Mouse (Mus musculus) kidney, postnatal 36 days (tissue): ENCODE results near the gene Polr3h.

ENCODE experiments used
- DNase-seq, 2 experiments: peaks; one replicate each; pipeline ENCODE4 v3.0.0; 2021 to 2022; ENCODE audit warnings: mixed read lengths in 2 of 2

The Polr3h gene

DNA sequence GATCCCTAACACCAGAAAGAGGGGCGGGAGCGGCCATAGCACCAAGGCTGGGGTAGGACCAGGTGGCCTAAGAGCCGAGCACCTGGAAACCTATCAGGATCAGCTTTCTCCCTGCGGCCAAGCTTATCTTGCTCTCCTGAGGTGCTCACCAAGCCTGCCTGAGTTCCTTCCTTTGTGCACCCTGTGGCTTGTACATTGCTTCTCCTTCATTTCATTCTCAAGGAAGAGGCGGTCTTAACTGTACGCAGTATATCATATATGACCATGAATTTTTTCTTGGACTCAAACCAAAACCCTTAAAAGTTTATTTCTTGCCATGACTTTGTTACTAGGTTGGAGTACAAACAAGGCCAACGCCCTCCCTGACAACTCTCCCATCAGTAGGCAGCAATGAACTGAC is 61.8 kb downstream of the Polr3h start:
- DNase-seq = no peak

DNA sequence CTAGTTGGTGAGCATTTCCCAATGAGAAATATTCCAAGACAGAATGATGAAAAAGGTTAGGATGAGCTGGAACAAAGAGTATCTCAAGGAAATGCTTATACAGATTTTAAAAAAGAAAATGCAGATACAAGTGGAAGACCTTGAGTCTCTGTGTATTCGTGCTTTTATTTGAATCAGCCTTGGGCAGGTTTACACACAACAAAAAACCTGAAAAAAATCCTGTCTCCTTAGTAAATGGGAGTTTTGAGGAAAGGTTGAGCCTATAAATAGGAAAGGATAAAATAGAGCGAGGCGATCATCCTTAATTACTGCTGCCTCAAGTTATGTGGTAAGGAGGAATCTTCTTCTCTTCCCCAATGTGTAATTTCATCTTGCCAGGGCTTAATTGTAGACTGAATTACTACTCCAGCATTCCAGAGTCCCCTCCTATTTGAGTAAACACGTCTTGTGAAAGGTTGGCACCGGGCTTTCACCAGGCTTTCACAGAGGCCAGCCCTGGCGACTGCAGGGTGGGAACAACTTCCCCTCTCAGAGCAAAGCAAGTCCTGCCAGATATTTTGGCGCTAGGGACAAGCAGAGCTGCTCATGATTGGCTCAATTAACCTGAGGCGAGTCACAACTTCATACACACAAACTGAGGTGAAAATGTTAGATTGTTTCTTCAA is 65.4 kb downstream of the Polr3h start:
- DNase-seq = peak in 1 of 2 experiments; percentile 28

DNA sequence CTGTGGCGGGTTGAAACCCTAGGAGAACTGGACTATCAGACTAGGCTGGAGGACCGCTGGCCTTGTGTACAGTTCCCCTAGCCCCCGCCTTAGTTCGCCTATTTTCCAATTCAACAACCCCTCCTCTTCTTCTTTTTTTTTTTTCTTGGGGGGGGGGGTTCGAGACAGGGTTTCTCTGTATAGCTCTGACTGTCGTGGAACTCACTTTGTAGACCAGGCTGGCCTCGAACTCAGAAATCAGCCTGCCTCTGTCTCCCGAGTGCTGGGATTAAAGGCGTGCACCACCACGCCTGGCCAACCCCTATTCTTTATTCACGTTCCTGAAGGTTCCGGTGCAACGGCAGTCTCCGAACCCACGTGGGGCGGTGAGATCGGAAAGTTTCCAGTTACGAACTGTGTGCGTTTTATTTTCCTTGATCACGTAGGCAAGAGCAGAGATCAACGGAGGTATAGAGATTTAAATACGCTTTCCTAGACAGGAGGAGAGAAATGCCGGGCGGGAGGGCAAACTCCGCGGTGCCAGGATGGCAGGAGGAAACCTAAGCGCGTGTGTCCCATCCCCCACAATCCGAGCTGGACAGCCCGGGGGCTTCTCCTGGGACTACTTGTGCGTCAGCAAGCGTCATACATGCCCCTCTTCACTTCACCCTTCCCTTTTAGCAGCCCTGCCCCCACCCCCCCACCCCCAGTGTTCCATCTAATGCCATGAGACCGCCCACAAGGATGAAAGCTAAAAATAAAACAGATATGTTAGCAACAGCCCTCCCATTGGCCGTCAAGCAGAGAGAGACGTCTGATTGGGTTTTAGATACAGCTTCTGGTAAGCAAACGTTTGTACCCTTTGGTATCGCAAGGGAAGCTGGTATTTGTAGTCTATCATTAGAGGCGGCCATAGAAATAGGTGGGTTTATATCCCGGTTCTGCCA is 66.4 kb downstream of the Polr3h start:
- DNase-seq = peak; percentile 84 to 96

DNA sequence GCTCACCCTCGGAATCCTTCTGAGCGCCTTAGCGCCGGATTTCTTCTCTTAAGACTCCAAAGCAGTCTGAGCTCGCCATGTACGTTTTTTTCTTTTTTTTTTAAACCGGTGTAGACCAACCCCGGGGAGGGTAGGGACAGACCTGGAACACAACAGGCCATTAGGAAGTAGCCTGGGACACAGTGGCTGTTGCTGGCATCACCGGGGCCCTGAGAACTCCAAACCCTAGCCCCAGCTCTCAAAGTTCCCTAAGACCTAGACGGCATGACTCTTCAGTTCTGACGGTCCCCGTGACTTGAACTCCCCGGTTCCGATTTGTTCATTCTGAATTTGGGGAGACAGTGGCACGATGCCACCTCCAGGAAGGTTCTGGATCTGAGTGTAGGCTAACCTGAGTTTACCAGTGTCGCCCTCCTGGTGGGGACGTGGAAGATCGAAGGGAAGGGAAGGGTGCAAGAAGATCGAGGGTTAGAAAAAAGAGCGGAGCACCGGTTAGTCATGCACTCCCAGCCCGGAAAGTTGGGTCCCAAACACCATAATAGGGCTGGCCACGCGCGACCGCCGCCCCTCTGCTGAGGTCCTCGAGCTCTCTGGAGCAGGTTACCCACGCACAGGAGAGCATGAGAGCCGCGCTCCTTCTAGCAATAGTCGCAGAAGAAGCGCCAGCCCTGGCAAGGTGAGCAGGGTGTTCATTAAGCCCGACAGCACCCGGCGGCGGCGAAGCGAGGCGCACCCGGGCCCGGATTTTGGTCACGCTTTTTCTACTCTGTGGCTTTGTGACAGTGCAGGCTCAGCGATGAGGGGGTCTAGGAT is 67.3 kb downstream of the Polr3h start, which contains the start of gene Tob2:
Gene Tob2 (minus strand): TSS at position 280 of the 813 bp plus-strand sequence.
- peak; percentile 64 to 81 for DNase-seq

DNA sequence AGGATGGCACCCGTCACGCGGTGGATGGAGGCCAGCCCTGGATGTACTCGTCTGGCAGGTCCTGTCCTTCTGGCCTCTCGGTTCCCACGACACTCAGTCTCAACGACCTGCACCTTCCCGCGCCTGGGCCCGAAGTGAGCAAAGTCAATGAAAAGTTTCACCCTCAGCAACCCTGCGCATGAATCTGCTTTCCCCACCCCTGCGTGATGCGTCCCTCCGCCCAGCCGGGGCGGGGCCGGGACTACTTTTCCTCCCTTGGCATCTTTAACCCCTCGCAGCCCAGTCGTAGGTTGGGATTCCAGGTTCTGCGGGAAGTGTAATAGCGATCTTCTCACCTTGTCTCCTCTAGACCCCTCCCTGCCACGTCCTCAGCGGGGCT is 67.9 kb downstream of the Polr3h start:
- peak; percentile 95 for DNase-seq

DNA sequence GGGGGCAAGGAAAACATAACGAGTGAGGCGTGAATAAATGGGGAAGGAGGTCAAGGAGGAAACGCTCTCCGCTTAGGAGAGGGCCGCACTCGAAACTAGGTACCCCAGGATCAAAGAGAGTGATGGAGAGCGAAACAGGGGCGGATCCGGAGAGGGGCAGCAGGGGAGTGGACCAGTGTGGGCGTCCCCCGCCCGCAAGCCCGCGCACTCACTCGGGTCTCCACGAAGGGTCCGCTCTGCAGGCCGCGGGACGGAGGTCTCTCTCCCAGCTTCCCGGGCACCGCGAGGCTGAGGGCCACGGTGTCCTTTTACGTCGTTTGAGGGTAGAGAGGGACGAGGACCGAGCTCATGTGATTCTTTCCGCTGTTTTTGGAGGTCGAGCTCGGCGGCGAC is 68.3 kb downstream of the Polr3h start:
- DNase-seq = no peak

DNA sequence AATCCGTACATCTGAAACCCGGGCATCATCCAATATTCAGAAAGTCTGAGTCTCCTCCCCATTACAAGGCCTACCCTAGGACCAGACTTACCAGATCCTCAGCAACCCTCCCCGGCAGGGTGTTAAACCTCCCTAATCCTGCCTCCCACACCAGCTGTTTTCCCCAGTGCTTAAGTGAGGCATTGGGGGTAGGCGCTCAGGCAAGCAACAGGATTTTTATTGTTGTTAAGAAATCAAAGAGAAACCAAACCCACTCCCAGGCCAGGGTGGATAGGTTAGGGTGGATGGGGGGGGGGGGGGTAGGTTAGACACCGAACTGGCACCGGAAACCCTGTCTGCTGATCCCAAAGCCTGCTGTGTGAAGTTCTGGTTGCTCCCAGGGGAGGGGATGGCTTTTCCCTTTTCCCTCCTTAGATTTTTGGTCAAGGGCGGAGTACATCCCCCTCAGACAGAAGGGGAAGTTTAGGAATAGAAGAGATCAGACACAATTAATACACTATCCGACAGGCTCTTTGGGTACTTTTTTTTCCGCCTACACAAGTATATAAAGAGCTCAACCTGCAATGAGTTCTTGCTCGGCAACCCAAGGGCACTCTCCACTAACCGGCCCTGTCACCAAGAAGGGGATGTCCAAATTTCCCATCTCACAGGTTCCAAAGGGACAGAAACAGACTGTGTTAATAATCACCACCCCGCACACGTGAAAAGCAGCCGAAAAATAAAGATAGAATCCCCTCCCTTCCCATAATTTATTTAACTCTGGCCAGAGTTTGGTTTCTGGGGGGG is 68.9 kb downstream of the Polr3h start:
- DNase-seq = peak in 1 of 2 experiments; percentile 37

DNA sequence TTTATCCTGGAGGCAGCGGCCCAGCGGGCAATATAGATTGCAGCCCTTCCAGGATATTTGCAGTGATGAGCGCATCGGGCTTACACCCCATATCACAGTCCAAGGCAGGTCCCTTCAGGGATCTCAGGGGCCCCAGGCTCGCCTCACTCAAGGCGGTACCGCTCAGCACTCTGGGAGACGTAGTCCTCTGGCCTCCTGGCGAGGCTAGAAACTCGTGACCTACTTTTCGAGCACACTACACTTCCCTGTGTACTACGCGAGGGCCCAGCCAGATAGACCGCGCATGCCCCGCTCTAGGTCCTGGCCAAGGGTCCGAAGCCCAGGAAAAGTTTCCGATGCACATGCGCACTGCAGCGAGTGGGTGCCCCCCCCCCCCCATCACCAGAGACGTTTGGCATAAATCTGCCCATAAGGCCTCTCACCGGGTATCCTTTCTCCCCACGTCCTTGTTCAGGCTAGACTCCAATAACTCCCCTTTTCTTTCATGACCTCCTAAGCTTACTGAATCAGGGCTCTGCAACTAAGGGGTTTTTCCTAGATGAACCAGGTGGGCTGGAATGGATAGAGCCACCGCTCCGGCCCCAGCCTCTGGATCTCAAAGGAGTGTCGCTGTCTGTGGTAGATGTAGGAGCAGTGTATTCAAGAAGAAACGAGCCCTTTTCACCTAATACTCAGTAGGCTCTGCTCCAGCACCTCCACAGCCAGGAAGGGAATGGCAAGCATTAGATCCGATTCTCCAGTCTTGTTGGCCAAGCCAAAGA is 69.8 kb downstream of the Polr3h start:
- DNase-seq = peak; percentile 91 to 94

DNA sequence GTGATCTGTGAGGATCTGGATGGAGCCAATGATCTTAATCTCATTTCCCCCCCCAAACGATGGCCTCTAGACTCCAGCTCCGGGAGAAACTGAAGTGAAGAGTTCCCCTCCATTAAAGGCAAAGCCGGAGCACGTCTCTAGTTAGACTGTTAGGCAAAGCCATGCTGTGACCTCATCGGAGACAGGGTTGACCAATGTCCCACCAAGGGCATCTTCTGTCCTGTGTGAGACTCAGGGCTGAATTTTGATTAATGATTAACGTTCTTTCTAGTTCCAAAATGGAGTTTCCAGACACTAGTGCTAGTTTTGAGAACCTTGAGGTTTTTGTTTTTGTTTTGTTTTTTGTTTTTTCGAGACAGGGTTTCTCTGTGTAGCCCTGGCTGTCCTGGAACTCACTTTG is 73.0 kb downstream of the Polr3h start:
- peak; percentile 46 to 67 for DNase-seq

DNA sequence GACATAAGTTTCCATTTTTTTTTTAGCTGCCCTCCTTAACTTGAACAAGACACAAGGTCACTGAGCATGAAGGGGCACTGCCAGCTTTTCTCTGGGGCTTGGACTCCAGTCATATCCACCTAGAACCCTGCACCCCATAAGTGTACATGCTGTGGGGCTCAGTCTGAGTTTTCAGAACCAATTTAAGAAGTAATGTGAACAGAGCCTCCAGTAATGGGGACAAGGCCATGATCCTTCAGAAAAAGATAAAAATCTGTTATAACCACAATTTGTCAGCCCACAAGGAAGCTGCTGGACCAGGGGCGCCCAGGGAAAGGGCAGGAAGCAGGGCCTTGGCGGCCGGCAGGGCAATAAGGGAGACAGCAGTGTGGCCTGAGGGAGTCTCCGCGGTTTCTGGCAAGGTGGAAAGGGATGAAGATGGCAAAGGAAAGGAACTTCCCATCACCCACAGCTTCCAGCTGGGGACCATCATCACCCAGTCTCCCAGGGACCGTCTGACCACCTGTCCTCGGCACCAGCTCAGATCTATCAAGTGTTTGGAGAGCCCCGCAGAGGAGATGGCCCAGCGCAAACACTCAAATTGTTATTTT is 73.5 kb downstream of the Polr3h start:
- DNase-seq = no peak

DNA sequence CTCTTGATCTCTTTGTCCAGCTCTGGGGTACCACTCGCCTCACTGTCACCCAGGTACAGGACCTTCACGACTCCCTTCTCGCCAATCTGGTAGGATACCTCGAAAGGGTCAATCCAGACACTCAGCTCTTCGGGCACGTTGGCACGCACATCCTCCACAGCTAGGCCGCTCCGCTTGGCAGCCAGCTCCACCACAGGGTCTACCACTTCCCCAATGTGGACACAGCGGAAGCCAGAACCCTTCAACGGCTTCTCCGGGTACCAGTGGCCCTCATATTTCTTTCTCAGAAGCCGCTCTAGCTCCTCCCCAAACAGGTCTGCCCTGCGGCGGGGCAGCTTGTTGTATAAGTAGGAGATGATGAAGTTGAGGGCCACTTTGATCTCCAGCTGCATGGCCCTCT is 74.7 kb downstream of the Polr3h start:
- no peak for DNase-seq

DNA sequence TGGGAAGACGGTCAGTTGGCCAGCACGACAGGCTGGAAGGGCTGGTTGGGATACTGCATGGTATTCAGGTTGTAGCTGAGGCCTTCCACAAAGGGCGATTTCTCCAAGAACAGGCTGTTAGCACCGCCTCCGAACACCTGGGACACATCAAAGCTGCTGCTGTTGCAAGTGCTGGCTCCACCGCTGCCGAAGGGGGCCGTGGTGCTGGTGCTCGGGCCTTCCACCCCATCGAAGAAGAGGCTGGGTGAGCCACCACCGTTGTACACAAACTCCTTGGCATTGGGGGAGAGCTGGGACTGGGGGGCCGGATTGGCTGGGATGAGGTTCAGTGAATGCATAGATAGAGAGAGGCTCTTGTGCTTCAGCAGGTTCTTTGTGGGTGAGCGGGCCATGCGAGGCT is 75.3 kb downstream of the Polr3h start:
- DNase-seq = no peak

DNA sequence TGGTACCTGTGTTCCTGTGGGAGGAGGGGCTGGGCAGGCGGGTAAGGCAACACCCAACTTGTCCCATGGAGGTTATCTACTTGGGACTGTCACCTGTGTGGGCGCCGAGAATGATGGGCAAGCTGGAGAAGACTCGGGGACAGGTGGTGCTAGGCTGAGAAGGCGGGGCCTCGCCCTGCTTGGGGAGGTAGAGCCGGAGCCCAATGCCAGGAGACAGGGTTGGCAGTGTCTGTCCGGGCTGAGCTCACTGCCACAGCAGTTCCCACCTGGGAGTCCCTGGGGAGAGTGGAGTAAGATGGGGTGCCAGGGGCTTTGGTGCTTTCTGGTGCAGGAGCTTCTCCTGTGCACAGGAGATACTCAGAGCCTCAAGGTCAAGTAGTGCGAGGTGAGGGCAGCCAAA is 76.9 kb downstream of the Polr3h start:
- peak in 1 of 2 experiments; percentile 32 for DNase-seq

DNA sequence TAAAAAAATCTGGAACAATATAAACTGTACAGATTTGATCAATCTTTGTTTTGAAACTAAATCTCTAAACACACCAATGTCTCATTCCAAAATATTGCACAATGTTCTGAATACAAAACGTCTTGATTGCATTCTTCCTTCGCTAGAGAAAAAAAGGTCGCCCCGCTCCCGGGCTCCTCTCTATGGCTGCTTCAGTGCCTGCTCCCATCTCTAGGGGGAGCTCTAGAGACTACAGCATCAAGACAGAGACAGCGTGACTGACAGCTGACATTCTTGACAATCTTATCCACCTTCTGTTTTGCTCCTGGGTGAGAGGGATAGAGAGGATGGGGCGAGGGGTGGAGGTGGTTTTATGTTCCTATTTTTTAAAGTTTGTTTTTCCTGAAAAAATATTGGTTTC is 77.7 kb downstream of the Polr3h start:
- peak; percentile 77 to 82 for DNase-seq

DNA sequence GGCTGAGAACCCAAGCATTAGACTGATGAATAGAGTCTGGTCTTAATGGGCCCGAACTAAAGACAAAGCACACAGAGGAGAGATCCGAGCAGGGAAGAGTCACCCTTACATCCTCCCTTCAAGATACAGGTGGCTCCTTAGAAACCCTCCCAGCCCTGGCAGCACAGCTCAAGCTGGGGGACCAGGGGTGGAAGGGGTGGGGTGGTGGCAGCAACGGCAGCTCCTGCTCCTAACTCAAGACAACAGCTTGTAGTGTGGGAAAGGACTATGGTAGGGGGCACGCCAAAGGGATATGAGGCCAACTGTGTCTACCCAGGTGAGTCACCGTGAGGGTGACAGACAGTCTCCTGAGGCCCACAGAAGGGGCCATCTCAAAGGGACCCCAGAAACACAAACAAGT is 78.2 kb downstream of the Polr3h start:
- DNase-seq = no peak

DNA sequence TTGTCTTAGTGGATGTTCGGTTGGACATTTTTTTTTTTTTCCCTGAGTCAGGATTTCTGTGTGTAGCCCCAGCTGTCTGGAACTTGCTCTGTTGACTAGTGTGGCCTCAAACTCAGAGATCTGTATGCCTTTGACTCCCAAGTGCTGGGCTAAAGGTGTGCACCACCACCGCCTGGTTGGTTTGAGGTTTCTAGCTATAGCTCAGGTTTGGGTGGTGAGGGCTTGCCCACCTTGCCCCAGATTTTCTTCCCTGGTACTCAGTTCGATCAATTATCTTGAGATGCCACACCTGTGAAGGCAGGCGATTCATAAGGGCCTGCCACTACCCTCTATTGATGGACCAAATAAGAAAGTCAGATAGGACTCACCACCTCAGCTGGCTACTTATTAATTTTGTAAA is 78.9 kb downstream of the Polr3h start:
- no peak for DNase-seq

DNA sequence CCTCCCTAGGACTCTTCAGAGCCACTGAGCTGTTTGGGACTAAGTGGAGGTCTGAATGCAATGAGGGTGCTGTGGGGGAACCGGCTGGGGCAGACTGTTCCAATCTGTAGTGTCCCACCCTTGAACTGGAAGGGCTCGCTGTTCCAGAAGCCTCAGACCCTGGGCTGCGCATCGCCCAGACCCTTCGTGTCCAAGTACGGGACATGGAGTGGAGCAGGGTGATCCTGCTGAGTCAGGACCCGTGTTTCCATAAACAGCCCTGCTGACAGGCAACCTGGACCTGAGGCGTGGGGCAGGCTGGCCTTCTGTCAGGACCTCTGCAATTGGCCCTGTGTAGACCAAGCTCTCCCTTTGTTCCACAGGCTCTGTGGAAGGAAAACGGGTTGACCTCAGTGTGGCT is 79.3 kb downstream of the Polr3h start:
- peak; percentile 45 to 61 for DNase-seq

DNA sequence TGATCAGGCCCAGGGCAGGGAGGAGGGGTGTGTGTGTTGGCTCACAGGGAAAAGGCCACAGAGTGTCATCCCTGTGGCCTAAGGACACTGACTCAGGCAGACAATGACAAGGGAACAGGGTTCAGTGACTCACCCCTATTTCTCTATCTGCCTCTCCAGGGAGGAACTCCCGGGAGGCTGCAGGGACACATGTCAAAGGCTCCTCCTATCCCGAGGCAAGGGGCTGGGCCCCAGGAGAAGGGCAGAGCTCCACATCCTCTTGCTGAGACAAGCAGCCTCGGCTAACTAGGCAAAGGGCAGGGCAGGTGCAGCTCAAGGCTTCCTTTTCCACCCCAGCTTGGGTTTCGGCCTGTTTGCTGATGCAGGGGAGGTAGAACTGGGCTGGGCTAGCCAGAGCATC is 80.3 kb downstream of the Polr3h start:
- DNase-seq = peak; percentile 80 to 92

DNA sequence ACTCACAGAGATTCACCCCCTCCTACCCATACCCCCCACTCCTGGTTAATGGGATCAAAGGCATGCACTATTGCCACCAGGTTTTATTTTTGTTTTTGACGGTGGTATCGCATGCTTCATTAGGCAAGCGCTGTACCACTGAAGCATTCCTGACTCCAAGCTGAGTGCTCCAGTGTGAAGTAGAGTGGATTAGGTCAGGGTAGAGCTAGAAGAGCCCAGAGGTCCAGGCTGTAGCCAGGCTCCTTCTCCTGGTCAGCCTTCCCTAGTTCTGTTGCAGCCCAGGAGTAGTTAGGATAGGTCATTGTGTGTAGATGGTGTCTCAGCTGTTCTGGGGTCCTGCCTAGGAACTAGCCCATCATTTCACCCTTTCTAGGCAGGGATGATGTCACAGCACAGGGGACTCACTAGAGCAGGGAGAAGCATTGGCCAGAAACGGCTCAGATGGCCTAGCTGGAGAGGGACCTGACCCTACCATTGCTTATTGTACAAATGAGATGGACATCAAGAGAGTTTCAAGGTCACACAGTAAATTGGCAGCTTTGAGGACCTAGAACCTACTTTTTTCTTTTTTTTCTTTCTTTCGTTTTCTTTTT is 80.9 kb downstream of the Polr3h start:
- no peak for DNase-seq

DNA sequence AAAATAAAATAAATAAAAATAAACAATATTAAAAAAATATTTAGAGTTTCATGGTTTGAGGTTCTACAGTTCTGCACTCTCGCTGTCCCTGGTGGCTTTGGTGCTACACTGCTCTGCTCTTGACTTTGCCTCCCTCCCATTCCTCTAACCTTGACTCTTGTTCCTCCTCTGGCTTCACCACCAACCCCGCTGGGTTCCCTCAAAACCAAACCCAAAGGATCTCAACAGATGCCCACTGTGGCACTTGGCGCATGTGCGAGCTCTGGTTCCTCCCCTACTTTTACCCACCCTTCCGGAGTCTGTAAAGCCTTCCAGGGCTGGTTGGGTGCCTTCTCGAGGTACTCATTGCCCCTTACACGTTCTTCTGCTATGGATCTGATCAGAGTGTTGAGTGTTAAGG is 83.8 kb downstream of the Polr3h start:
- no peak for DNase-seq

DNA sequence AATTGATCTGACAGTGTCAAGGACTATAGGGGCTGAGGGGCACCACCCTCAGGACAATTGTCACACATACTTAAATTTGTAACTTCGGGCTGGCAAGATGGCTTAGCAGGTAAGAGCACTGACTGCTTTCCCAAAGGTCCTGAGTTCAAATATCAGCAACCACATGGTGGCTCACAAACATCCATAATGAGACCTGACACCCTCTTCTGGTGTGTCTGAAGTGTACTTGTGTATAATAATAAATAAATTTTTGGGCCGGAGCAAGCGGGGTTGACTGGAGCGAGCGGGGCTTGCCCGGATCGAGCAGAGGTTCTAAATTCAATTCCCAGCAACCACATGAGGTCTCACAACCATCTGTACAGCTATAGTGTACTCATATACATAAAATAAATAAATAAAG is 85.7 kb downstream of the Polr3h start:
- no peak for DNase-seq
